Mouse (Mus musculus) thymus, postnatal 25 days (tissue): ENCODE measurements around the gene Olfr1385.
"Not testable (repeated sequence)": the region's sequence is repeated elsewhere in the genome, so short reads cannot be mapped to it uniquely, and the experiment has no call there.

Experiments
- DNase-seq: peaks from one replicate; pipeline ENCODE4 v3.0.0; 2022

The Olfr1385 gene

GRCm38 (mm10) chr11:49488770-49489169 is at the start of gene Olfr1385:
Olfr1385 (plus strand) TSS chr11:49489070.
- not testable (repeated sequence) for DNase-seq

- no peak for DNase-seq
Measured at GRCm38 (mm10) chr11:49455043-49455442, 33.8 kb upstream of the Olfr1385 start, which contains the start of gene Olfr1387. Olfr1387 (plus strand) TSS chr11:49455343.

- not testable (repeated sequence) for DNase-seq
Measured at GRCm38 (mm10) chr11:49464746-49465145, 24.1 kb upstream of the Olfr1385 start, which contains the start of gene Olfr1386. Olfr1386 (plus strand) TSS chr11:49465046.

GRCm38 (mm10) chr11:49485973-49486372 is 2.9 kb upstream of the Olfr1385 start:
- no peak for DNase-seq

GRCm38 (mm10) chr11:49518086-49518485 is 29.2 kb downstream of the Olfr1385 start:
- no peak for DNase-seq

GRCm38 (mm10) chr11:49519348-49519747 is 30.5 kb downstream of the Olfr1385 start, which contains the start of gene Olfr1383:
Olfr1383 (plus strand) TSS chr11:49519648.
- no peak for DNase-seq

- DNase-seq = no peak
Measured at GRCm38 (mm10) chr11:49527947-49528346, 39.1 kb downstream of the Olfr1385 start, which contains the start of gene Olfr1382. Olfr1382 (plus strand) TSS chr11:49528247.

- DNase-seq = no peak
Measured at GRCm38 (mm10) chr11:49532761-49533160, 43.9 kb downstream of the Olfr1385 start.

- not testable (repeated sequence) for DNase-seq
Measured at GRCm38 (mm10) chr11:49536631-49537030, 47.8 kb downstream of the Olfr1385 start.

- not testable (repeated sequence) for DNase-seq
Measured at GRCm38 (mm10) chr11:49543149-49543548, 54.3 kb downstream of the Olfr1385 start, which contains the start of gene Olfr1381. Olfr1381 (plus strand) TSS chr11:49543449.
